Mouse (Mus musculus): ENCODE results near the gene Slc26a8. TPM values are rescaled to one million over a fixed set of nuclear protein-coding genes. Genes with fewer than 3 reads are reported as not detected.

Slc26a8 gene
- not detected for polyA plus RNA-seq (2015; fragmentation: Illumina TruSeq; extraction: RNeasy Lipid Tissue Mini Kit (QIAGEN cat#74804); ENCODE audit: insufficient read depth, low read depth, low replicate concordance)

GRCm38 (mm10) chr17:28689586-28690283 is at the start of gene Slc26a8:
TSS of gene Slc26a8 (minus strand) at chr17:28690233.

GRCm38 (mm10) chr17:28725783-28726182 is 35.8 kb upstream of the Slc26a8 start, which contains the start of gene AC170998.1:
TSS of gene AC170998.1 (plus strand) at chr17:28726083.

GRCm38 (mm10) chr17:28690776-28691686 is 998 bp upstream of the Slc26a8 start, which contains the start of gene Mapk14:
TSS of gene Mapk14 (plus strand) at chr17:28691329.

GRCm38 (mm10) chr17:28622300-28622759 is 67.7 kb downstream of the Slc26a8 start, which contains the start of gene Srpk1:
TSS of gene Srpk1 (minus strand) at chr17:28622709.

Other genes starting within 250 kb of the Slc26a8 start
- gene Fkbp5, start 172.7 kb downstream of the Slc26a8 start, polyA plus RNA-seq (2015; fragmentation: Illumina TruSeq; extraction: RNeasy Lipid Tissue Mini Kit (QIAGEN cat#74804); ENCODE audit: insufficient read depth, low read depth, low replicate concordance): 9.3 TPM
- not detected for gene Armc12, start 159.4 kb downstream of the Slc26a8 start, polyA plus RNA-seq (2015; fragmentation: Illumina TruSeq; extraction: RNeasy Lipid Tissue Mini Kit (QIAGEN cat#74804); ENCODE audit: insufficient read depth, low read depth, low replicate concordance)
- gene Clpsl2, start 140.8 kb downstream of the Slc26a8 start, polyA plus RNA-seq (2015; fragmentation: Illumina TruSeq; extraction: RNeasy Lipid Tissue Mini Kit (QIAGEN cat#74804); ENCODE audit: insufficient read depth, low read depth, low replicate concordance): not detected
- 44,031 TPM for gene Clps, start 129.5 kb downstream of the Slc26a8 start, polyA plus RNA-seq (2015; fragmentation: Illumina TruSeq; extraction: RNeasy Lipid Tissue Mini Kit (QIAGEN cat#74804); ENCODE audit: insufficient read depth, low read depth, low replicate concordance)
- gene Lhfpl5, start 114.6 kb downstream of the Slc26a8 start, polyA plus RNA-seq (2015; fragmentation: Illumina TruSeq; extraction: RNeasy Lipid Tissue Mini Kit (QIAGEN cat#74804); ENCODE audit: insufficient read depth, low read depth, low replicate concordance): not detected
- 28.9 TPM for gene Srpk1, start 67.5 kb downstream of the Slc26a8 start, polyA plus RNA-seq (2015; fragmentation: Illumina TruSeq; extraction: RNeasy Lipid Tissue Mini Kit (QIAGEN cat#74804); ENCODE audit: insufficient read depth, low read depth, low replicate concordance)
- gene Mapk14, start 1.1 kb upstream of the Slc26a8 start, polyA plus RNA-seq (2015; fragmentation: Illumina TruSeq; extraction: RNeasy Lipid Tissue Mini Kit (QIAGEN cat#74804); ENCODE audit: insufficient read depth, low read depth, low replicate concordance): 17.4 TPM
- gene AC170998.1, start 35.9 kb upstream of the Slc26a8 start, polyA plus RNA-seq (2015; fragmentation: Illumina TruSeq; extraction: RNeasy Lipid Tissue Mini Kit (QIAGEN cat#74804); ENCODE audit: insufficient read depth, low read depth, low replicate concordance): not detected
- 5.8 TPM for gene Mapk13, start 79.1 kb upstream of the Slc26a8 start, polyA plus RNA-seq (2015; fragmentation: Illumina TruSeq; extraction: RNeasy Lipid Tissue Mini Kit (QIAGEN cat#74804); ENCODE audit: insufficient read depth, low read depth, low replicate concordance)
- gene Brpf3, start 110.9 kb upstream of the Slc26a8 start, polyA plus RNA-seq (2015; fragmentation: Illumina TruSeq; extraction: RNeasy Lipid Tissue Mini Kit (QIAGEN cat#74804); ENCODE audit: insufficient read depth, low read depth, low replicate concordance): 15.3 TPM
- not detected for gene Pnpla1, start 168.2 kb upstream of the Slc26a8 start, polyA plus RNA-seq (2015; fragmentation: Illumina TruSeq; extraction: RNeasy Lipid Tissue Mini Kit (QIAGEN cat#74804); ENCODE audit: insufficient read depth, low read depth, low replicate concordance)
- not detected for gene 4930539E08Rik, start 225.1 kb upstream of the Slc26a8 start, polyA plus RNA-seq (2015; fragmentation: Illumina TruSeq; extraction: RNeasy Lipid Tissue Mini Kit (QIAGEN cat#74804); ENCODE audit: insufficient read depth, low read depth, low replicate concordance)